Mouse (Mus musculus) hindbrain, embryonic 13.5 days (tissue): ENCODE data around the gene Tmem80. TPM values are rescaled to one million over a fixed set of nuclear protein-coding genes. Genes with fewer than 3 reads are reported as not detected.

Experiments used
- ATAC-seq: fragments of 200-750 bp; cut with Nextera tagmentation; 2 replicates; pipeline ENCODE4 v1.8.0; 2017; ENCODE audit warnings: moderate TSS enrichment; ENCODE audit not compliant: low FRiP score
- H3K27ac ChIP-seq: fragments of 300-500 bp; sonication (generic); 2 replicates; pipeline ENCODE4 v1.5.1; 2015; ENCODE audit warnings: inconsistent platforms, mild to moderate bottlenecking, moderate library complexity
- H3K27me3 ChIP-seq: fragments of 300-500 bp; sonication (generic); 2 replicates; pipeline ENCODE4 v1.6.1; 2015; ENCODE audit warnings: mild to moderate bottlenecking, inconsistent platforms
- H3K36me3 ChIP-seq: fragments of 300-500 bp; sonication (generic); 2 replicates; pipeline ENCODE4 v1.6.1; 2015; ENCODE audit warnings: mild to moderate bottlenecking, inconsistent platforms
- H3K4me1 ChIP-seq: fragments of 300-500 bp; sonication (generic); replicated peaks from 2 replicates; pipeline ENCODE4 v1.6.1; 2015; ENCODE audit warnings: inconsistent platforms
- H3K4me2 ChIP-seq: fragments of 300-500 bp; sonication (generic); 2 replicates; pipeline ENCODE4 v1.6.1; 2015; ENCODE audit warnings: inconsistent platforms, mild to moderate bottlenecking, moderate library complexity
- H3K4me3 ChIP-seq: fragments of 300-500 bp; sonication (generic); 2 replicates; pipeline ENCODE4 v1.5.1; 2015; ENCODE audit warnings: mild to moderate bottlenecking, inconsistent platforms
- H3K9ac ChIP-seq: fragments of 300-500 bp; sonication (generic); 2 replicates; pipeline ENCODE4 v1.6.1; 2015; ENCODE audit warnings: mild to moderate bottlenecking, inconsistent platforms
- H3K9me3 ChIP-seq: fragments of 300-500 bp; sonication (generic); 2 replicates; pipeline ENCODE4 v1.6.1; 2016; ENCODE audit warnings: inconsistent platforms
- WGBS: fragments of 180-500 bp; shearing (Covaris S2); methylation state at CpG from one replicate; pipeline ENCODE4 v1.1.7; 2015; 5-methylcytosine and 5-hydroxymethylcytosine counted together
- polyA plus RNA-seq: library from polyadenylated mRNA; unstranded; fragments of >200 nt; fragmentation: Nextera tagmentation; extraction: Ambion mirVana; gene quantifications from 2 replicates; pipeline ENCODE4 v1.2.1, GENCODE M21; 2015

Tmem80 gene
- polyA plus RNA-seq: 67.7 and 74.7 TPM in 2 replicates

DNA sequence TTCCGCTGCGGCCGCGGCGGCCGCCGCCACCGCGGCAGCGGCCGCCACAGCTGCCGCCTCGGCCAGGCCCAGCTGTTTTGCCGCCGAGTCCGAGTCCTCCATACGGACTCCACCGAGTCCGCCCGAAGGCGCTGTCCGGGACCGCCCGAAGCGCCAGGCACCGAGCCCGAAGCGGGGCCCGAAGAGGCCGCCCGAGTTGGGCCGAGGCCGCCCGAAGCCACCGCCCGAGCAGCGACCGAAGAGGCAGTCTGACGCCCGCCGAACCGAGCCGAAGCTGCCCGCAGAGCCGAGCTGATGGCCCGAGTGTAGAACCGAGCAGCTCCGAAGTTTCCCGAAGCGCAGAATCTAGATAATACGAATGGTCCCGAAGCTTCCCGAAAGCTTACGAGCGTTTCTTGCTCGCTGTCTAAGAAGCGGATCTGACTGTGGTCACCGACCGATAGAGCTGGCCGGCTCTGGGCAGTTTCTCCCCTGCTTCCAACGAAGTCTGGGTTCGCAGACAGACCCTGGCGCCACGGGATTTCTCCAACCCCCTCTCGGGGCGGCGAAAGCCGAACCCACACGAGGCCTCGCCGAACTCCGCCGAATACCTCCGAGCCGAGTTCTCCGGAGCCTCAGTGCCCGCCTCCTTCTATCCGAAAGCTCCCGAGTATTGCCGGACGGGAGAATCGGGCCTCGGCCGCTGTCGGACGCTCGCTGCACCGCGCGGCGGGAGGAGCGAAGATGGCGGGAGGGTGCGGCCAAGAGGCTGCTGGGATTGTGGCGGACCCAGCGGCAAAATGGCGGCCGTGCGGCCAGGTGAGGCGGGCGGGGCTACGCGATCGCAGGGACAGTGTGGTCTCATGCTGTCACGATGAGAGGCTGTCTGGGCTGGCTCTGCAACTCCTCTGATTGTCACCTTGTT is at the start of gene Tmem80, which contains the start of gene Deaf1:
Tmem80 (plus strand) TSS at position 271 of the 904 bp plus-strand sequence.
Deaf1 (minus strand) TSS at position 222 of the 904 bp plus-strand sequence.
- under 1% methylated on average over 95 of the region's 105 CpGs for WGBS
- Histone ChIP-seq H3K36me3 (peaks cover 21% of the 10 kb centered on the region), H3K4me1 (peaks cover 40% of the 10 kb centered on the region), H3K9ac (peak within 1 kb of the TSS; percentile 97), H3K4me3 (peak within 1 kb of the TSS; percentile 73), H3K27ac (peak within 1 kb of the TSS; percentile 100), H3K4me2 (peak within 1 kb of the TSS; percentile 100), H3K9me3 (no peaks in the 10 kb centered on the region), H3K27me3 (no peaks in the 10 kb centered on the region)
- peak; percentile 97 for ATAC-seq

DNA sequence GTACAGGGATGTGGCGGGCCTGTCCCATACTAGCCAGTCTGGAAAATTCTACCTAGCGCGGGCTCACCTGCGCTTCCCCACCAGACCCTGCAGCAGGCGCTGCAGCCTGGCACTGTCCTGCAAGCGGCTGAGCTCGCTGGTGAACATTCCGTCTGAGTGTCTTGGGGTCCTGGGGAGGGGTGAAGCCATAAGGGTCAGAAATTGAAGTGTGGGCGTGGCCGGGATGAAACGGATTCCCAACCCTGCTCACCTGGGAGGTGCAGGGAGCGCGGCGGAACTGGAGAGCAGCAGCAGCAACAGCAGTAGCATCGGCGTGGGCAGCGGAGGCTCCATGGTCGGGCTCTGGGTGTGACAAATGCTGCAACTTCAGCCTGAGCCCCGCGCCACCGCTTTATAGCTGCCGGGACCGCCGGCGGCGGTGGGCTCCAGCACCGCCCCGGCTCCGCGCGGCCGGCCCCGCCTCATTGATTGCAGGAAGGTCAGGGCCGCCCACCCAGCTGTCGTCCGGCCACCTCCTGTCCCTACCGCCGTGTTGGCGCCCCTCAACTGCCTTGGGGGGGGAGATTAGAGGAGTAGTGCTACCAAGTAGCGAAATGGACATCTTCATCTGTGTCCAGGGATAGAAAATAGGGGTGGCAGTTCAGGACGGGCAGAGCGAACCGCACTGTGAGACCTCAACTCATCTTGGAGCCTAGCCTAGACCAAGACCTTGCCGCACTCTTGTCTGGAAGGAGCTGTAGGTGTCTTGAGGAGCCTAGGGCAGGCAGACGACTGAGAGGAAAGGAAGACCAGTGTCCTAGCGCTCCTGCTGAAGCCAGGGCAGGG is 48.6 kb upstream of the Tmem80 start, which contains the start of gene Sct:
Sct (minus strand) TSS at position 368 of the 825 bp plus-strand sequence.
- no peak within 1 kb of the TSS for H3K27ac ChIP-seq

DNA sequence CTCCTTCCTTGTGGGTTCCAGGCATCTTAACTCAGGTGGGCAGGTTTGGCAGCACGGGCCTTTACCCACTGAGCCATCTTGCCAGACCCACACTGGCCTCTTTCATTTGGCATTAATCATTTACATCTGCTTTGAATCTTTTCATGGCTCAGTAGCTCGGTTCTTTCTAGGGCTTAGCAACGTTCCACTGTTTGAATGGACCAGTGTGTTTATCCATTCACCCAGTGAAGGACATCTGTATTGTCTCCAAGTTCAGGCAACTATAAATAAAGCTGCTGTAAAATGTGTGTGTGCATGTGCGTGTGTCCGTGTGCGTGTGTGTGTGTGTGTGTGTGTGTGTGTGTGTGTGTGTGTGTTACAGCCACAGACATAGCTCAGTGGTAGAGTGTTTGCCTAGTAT is 46.1 kb upstream of the Tmem80 start:
- Histone ChIP-seq H3K4me1 (peaks cover 13% of the 10 kb centered on the region), H3K27me3 (peaks cover 29% of the 10 kb centered on the region), H3K4me2 (no peak overlapping the region), H3K9me3 (no peaks in the 10 kb centered on the region), H3K9ac (no peak overlapping the region), H3K4me3 (no peak overlapping the region), H3K36me3 (no peaks in the 10 kb centered on the region), H3K27ac (no peak overlapping the region)
- 40% methylated on average over 6 of the region's 6 CpGs for WGBS
- no peak for ATAC-seq

More for the DNA sequence above, 48.6 kb upstream of the Tmem80 start, which contains the start of gene Sct:
- H3K4me2 ChIP-seq: peak within 1 kb of the TSS; percentile 94
- H3K4me1 ChIP-seq: peaks cover 13% of the 10 kb centered on the region
- peak within 1 kb of the TSS; percentile 48 for H3K4me3 ChIP-seq
- H3K9ac ChIP-seq: peak within 1 kb of the TSS; percentile 75
- no peaks in the 10 kb centered on the region for H3K36me3 ChIP-seq
- ATAC-seq: peak; percentile 80
- H3K27me3 ChIP-seq: peaks cover 24% of the 10 kb centered on the region
- no peaks in the 10 kb centered on the region for H3K9me3 ChIP-seq
- 2% methylated on average over 41 of the region's 46 CpGs for WGBS

DNA sequence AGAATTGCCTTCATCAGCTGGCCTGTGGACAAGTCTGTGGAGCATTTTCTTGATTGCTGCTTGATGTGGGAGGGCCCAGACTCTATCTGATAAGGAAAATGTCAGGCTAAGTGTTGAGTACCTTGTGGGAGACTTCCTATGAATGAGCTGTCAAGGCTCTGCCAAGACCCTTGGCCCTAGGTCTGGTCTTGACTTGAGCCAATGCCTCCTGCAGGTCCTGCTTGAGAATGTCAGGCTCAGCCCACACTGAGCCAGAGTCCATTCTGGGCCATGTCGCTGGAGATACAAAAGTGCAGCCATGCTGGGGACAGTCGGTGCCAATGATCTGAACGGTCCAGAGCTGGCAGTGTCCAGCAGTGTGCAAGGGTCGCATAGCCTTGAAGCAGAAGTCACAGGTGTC is 44.8 kb upstream of the Tmem80 start:
- H3K4me1 ChIP-seq: peaks cover 13% of the 10 kb centered on the region
- H3K9ac ChIP-seq: no peak overlapping the region
- H3K9me3 ChIP-seq: no peaks in the 10 kb centered on the region
- WGBS: 84% methylated on average over 4 of the region's 4 CpGs
- H3K4me2 ChIP-seq: no peak overlapping the region
- ATAC-seq: no peak
- no peak overlapping the region for H3K27ac ChIP-seq
- no peaks in the 10 kb centered on the region for H3K36me3 ChIP-seq
- peaks cover 25% of the 10 kb centered on the region for H3K27me3 ChIP-seq
- H3K4me3 ChIP-seq: no peak overlapping the region

DNA sequence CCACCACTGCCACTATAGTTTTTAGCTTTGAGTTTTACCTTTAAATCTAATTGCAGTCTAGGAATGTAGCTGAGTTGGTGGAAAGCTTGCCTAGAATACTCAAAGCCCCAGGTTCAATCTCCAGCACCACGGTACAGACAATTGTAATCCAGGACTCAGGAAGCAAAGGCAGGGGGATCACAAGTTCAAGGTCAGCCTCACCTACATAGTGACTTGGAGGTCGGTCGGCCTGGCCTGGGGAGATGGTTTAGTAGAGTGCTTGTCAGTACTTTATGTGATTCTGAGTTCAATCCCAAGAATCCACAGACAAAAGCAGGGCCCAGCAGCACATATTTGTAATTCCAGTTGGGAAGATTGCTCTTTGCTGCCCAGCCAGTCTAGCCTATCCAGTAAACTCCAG is 39.5 kb upstream of the Tmem80 start:
- Histone ChIP-seq H3K36me3 (no peaks in the 10 kb centered on the region), H3K27me3 (peaks cover 42% of the 10 kb centered on the region), H3K4me2 (no peak overlapping the region), H3K4me1 (peaks cover 17% of the 10 kb centered on the region), H3K9me3 (no peaks in the 10 kb centered on the region), H3K27ac (no peak overlapping the region), H3K4me3 (no peak overlapping the region), H3K9ac (no peak overlapping the region)
- 87% methylated on average over 3 of the region's 3 CpGs for WGBS
- no peak for ATAC-seq

DNA sequence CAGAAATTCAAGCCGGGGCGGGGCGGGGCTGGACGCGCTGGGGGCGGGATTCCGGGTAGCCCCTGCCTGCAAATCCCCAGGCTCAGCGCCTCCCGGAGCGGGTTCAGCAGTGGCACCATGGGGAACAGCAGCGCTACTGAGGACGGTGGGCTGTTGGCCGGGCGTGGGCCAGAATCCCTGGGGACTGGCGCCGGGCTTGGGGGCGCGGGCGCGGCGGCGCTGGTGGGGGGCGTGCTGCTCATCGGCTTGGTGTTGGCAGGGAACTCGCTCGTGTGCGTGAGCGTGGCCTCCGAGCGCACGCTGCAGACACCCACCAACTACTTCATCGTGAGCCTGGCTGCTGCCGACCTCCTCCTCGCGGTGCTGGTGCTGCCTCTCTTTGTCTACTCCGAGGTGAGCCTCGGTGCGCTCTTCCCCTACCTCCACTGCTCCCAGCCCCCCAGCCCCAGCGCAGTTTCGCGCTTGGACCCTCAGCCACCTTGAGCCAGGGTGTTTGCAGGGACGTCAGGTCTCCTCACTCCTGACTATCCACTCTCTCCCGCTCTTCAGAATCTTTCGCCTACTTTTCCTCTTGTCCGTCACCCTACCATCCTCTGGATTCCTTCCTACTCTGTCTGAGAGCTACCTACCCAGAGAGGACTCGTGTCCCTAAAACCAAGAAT is 35.5 kb upstream of the Tmem80 start, which contains the start of gene Drd4:
Drd4 (plus strand) TSS at position 86 of the 662 bp plus-strand sequence.
- H3K36me3 ChIP-seq: peaks cover 8% of the 10 kb centered on the region
- WGBS: 2% methylated on average over 46 of the region's 46 CpGs
- H3K27ac ChIP-seq: no peak within 1 kb of the TSS
- peak; percentile 56 for ATAC-seq
- peak within 1 kb of the TSS; percentile 96 for H3K4me2 ChIP-seq
- H3K9ac ChIP-seq: peak within 1 kb of the TSS; percentile 78
- H3K4me1 ChIP-seq: peaks cover 35% of the 10 kb centered on the region
- H3K4me3 ChIP-seq: peak within 1 kb of the TSS; percentile 54
- H3K9me3 ChIP-seq: no peaks in the 10 kb centered on the region
- H3K27me3 ChIP-seq: peaks cover 74% of the 10 kb centered on the region

DNA sequence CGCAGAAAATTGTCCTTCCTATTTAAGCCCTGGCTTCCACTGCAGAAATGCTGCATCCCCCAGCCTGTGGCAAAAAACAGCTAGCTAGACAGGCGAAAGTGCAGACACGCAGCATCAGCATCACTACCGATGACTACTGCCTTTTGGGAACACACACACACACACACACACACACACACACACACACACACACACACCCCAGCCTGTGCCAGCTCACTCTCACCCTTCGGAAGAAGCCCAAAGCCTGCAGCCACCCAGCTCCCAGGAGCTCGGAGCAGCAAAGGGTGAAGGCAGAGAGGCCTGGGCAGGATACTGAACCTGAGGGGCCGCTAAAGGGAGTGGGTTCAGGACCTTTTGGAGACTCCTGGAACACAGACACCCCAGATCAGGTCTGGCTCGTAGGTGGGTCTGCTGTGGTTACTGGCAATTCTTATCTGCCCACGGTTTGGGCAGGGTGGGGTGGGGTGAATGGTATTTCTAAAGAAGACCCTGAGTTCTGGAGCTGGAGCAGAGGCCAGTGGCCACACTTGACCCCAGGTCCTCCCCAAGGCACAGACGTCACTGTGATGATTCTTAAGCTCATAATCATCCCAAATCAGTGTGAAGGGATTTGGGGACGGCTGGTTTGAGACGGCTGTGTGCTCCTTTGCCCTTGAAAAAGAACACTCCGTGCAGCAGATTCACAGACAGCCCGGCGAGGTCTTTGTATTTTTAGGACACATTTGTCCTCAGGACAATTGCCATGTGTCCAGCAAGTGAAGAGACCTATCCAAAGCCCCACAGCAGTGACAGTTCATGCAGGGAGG is 34.8 kb upstream of the Tmem80 start:
- ATAC-seq: 0 out of 2 replicates have a peak, but pooled peaks have one; percentile 18
- WGBS: 35% methylated on average over 15 of the region's 15 CpGs
- peaks cover 35% of the 10 kb centered on the region for H3K4me1 ChIP-seq

DNA sequence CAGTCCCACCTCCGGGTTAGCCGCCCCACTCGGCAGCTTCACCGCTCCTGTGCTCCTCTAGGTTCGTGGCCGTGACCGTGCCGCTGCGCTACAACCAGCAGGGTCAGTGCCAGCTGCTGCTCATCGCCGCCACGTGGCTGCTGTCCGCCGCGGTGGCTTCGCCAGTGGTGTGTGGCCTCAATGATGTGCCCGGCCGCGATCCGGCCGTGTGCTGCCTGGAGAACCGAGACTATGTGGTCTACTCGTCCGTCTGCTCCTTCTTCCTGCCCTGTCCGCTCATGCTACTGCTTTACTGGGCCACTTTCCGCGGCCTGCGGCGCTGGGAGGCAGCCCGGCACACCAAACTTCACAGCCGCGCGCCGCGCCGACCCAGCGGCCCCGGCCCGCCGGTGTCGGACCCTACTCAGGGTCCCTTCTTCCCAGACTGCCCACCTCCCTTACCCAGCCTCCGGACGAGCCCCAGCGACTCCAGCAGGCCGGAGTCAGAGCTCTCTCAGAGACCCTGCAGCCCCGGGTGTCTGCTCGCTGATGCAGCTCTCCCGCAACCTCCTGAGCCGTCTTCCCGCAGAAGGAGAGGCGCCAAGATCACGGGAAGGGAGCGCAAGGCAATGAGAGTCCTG is 33.6 kb upstream of the Tmem80 start:
- Histone ChIP-seq H3K27ac (no peak overlapping the region), H3K4me3 (peak overlapping the region; percentile 39), H3K4me1 (peaks cover 35% of the 10 kb centered on the region), H3K36me3 (peaks cover 23% of the 10 kb centered on the region), H3K9me3 (no peaks in the 10 kb centered on the region), H3K27me3 (peaks cover 70% of the 10 kb centered on the region), H3K9ac (peak overlapping the region; percentile 67), H3K4me2 (peak overlapping the region; percentile 65)
- 0 out of 2 replicates have a peak, but pooled peaks have one; percentile 19 for ATAC-seq
- 2% methylated on average over 48 of the region's 53 CpGs for WGBS

More for the DNA sequence above, 34.8 kb upstream of the Tmem80 start:
- Histone ChIP-seq H3K9ac (peak overlapping the region; percentile 78), H3K27me3 (peaks cover 73% of the 10 kb centered on the region), H3K4me2 (peak overlapping the region; percentile 96), H3K9me3 (no peaks in the 10 kb centered on the region), H3K4me3 (peak overlapping the region; percentile 54), H3K36me3 (peaks cover 16% of the 10 kb centered on the region), H3K27ac (no peak overlapping the region)

DNA sequence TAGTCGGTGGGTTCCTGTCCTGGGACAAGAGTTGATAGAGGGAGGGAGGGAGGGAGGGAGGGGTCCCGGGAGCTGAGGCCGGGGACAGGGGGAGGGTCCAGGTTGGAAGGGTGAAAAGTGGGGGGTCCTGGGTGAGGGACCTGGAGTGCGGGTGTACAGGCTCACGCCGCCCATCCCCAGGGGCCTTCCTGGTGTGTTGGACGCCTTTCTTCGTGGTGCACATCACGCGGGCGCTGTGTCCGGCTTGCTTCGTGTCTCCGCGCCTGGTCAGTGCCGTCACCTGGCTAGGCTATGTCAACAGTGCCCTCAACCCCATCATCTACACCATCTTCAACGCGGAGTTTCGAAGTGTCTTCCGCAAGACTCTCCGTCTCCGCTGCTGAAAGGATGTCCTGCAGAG is 33.1 kb upstream of the Tmem80 start:
- no peak overlapping the region for H3K27ac ChIP-seq
- 5% methylated on average over 21 of the region's 22 CpGs for WGBS
- peaks cover 70% of the 10 kb centered on the region for H3K27me3 ChIP-seq
- no peak for ATAC-seq
- H3K4me1 ChIP-seq: peaks cover 35% of the 10 kb centered on the region
- H3K9ac ChIP-seq: peak overlapping the region; percentile 67; the same call in 1 of the 2 replicates
- H3K36me3 ChIP-seq: peaks cover 28% of the 10 kb centered on the region
- peak overlapping the region; percentile 65 for H3K4me2 ChIP-seq
- no peaks in the 10 kb centered on the region for H3K9me3 ChIP-seq
- peak overlapping the region; percentile 39; the same call in 1 of the 2 replicates for H3K4me3 ChIP-seq

DNA sequence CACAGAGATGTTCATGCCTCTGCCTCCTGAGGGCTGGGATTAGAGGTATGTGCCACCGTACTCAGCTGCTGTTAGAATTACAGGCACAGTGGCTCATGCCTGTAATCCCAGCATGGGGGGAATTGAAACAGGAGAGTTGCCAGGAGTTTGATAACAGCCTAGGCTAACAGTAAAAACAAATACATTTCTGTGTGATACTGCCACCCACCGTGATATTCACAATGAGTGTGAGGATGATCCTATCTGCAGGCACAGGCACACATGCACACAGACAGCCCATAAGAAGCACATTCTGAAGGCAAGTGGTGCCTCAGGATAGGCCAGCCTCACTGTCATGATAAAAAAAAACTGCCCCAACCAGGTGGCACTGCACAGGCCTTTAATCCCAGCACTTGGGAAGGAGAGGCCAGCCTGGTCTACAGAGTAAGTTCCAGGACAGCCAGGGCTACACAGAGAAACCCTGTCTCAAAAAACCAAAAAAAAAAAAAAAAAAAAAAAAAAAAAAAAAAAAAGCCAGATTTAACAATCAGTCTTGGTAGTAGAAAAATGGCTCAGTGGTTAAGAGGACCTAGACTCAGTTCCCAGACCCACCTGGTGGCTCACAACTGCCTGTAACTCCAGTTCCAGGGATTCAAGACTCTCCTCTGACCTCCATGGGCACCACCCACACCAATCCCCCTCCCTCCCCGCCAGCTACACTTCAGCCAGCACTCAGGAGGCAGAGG is 29.5 kb upstream of the Tmem80 start:
- 80% methylated on average over 3 of the region's 3 CpGs for WGBS
- Histone ChIP-seq H3K9ac (no peak overlapping the region), H3K9me3 (no peaks in the 10 kb centered on the region), H3K4me3 (no peak overlapping the region), H3K27me3 (peaks cover 35% of the 10 kb centered on the region), H3K4me2 (no peak overlapping the region), H3K36me3 (peaks cover 64% of the 10 kb centered on the region), H3K27ac (no peak overlapping the region), H3K4me1 (peaks cover 17% of the 10 kb centered on the region)
- no peak for ATAC-seq
